Mouse (Mus musculus) thymus, adult 18-20 months (tissue): ENCODE data around the gene Tbxas1.

ENCODE experiments used
- DNase-seq, 2 experiments: peaks; one replicate each; pipeline ENCODE4 v3.0.0; 2022; ENCODE audit warnings: mixed read lengths in 2 of 2

Gene Tbxas1

DNA sequence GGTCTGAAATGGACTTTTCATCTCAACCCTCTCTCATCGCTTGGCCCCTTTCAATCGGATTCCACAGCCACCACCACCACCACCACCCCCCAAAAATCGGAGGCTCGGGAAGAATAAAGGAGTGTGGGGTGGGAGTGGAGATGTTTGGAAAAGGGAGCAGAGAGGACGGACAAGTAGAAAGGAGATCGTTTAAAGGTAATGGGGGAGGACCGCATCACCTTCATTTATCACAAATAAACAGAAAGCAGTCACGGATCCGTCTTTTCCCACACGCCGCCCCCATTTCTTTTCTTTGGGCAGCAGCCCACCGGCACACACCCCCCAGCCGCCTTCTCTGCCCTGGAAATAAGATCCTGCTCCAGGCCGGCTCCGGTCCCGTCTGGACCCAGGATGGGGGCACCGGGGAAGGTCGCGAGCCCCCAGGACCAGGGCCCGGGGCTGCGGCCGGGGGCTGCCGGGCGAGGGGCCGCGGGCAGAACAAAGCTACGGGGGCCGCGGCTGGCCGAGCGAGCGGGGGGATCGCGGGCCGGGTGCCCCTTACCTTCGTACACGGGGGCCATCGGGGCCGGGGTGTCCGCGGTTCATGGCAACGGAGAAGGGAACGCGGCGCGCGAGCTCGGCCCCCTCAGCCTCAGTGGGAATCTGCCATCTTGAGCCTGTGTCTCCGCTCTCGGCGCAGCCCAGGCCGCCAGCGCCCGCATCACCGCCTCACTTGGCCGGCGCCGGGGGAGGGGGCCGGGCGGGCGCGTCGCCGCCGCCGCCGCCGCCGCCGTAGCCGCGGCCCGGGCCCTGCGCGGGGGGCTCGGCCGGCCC lies at the start of gene Tbxas1:
Gene Tbxas1, plus strand, starts transcription at position 147 of the 813 bp plus-strand sequence.
- peak; percentile 33 to 35 for DNase-seq

DNA sequence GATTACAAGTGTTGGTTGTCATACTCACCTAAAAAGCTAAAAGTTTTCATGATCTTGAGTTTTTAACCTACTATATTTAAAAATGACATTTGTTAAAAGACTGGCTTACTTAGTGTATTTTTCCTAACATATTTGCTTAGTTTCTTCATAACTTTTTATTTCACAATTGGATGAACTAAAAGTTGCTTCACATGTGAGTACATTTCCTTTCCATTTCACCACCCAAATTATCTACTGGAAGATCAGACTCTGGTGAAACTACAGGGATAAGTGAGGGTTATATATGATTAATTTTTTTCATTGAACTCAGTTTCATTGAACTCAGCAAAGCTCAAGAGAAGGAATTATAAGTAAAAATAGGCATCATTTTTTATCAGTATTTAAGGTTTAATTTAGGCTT lies 49.3 kb upstream of the Tbxas1 start:
- DNase-seq = no peak

DNA sequence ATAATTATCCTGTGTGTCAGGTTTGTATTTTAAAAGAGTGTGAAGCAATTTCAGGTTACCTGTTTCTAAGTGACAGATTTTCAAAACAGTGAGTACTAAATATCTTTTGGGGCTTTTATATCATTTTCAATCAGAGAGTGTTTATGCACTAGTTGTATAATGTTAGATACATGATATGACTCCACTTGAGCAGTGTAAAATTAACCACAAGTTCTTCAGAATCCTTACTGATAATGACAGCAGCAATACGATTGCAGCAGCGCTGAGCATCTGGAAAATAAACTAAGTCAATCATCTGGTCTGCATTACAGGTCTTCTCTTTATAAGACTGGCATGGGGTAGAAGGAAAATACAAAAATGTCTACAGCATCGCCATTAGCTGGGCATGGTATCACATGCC lies 48.3 kb upstream of the Tbxas1 start:
- no peak for DNase-seq

DNA sequence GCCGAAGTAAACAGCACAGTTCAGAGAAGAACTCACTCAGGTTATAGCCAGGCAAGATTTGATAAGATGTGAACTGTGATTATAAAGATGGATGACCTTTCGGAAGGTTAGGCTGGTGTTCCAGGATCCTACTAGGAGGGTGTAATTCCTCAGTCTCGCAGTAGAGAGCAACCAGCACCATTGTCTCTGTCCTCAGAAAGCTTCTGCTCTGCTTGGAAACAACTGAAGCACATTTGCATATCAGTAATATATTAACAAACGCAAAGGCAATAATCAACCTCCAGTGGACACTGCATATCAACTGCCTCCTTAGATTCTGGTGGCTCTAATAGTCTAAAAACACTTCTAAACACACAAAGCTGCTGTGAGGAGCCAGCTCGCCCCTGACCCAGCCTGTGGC lies 47.8 kb upstream of the Tbxas1 start:
- DNase-seq = no peak

DNA sequence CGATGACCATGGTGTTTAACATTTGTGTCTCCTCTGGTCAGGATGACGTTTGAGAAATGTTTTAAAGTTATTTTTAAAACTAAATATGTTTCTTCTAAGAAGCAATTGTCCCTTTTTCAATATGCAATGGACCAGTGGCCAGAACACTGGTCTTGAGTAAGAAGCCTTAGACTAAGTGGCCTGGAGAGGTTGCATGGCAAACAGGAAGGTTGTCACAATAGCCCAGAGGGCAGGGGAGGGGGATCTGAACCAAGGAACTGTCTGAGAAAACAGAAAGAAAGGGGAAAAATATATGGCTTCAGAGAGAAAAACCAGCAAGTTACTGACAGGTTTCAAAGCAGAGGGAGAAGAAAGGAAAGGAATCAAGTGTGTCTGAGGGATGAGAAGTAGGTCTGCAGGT lies 47.0 kb upstream of the Tbxas1 start:
- no peak for DNase-seq

DNA sequence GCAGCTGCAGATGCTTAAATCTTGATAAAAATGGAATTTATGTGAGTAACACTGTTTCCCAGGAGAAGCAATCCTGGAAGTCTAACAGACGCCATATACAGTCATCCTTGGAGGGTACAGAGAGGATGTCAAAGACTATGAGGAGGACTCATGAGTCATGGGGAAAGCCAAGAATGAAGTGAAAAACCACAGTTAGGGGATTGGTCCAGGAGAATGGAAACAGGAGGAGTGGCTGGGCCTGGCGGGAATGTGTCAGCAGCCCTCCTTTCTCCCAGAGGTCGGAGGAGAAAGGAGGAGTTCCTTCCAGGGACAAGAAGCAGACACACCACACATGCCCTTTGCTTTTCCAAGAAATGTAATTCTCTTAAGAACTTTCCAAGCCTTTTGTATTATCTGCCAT lies 45.8 kb upstream of the Tbxas1 start:
- no peak for DNase-seq

DNA sequence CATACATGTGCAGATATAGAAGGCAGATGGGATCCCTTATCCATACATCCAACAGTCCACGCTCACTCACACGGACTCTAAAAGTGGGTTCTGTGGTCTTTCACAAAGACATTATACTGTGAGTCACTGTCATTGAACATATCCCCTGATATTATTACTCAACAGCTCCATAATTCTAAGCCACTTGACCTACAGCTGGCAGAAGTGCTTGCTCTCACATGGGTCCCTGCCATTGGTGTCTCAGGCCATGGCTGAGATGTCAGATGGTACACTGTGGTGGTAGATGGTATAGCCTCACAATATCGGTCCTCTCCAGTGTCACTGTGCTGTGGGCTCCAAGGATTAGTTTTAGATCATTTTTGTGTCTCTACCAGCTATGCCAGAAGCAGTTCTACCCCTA lies 41.5 kb upstream of the Tbxas1 start:
- DNase-seq = no peak

DNA sequence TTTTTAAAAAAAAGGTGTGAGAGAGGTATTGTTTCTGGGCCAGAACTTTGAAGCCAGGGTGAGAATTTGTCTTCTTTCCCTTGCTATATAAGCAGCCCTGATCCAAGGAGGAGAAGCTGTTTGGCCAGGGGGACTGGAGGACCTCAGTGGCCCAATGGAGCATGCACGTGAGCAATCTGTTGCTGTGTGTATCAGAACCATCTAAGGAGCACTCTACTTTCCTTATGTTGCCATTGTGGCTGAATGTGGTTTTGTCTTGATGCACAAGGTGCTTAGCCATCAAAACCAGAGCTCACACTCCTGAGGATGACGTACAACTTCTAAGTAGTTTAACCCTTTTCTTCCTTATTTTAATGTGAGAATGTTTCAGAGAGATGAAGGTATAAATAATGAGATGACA lies 40.5 kb upstream of the Tbxas1 start:
- DNase-seq = no peak

DNA sequence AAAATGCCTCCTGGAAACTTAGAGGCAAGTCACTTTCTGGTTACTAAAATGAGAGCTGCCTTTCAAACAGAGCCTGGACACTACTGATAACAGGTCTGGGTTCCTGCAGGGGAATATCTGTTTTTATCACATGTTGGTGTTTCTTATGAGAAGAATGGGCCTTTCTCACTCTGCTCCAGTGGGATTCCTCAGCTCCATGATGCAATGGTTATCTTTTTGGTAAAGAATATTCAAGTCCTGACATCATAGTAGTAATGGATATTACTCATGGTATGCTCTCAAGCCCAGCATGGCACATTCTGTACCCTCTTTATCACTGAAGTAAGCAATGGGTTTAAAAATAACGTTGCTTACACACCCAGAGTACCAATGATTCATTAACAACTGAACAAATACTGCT lies 40.0 kb upstream of the Tbxas1 start:
- DNase-seq = no peak

DNA sequence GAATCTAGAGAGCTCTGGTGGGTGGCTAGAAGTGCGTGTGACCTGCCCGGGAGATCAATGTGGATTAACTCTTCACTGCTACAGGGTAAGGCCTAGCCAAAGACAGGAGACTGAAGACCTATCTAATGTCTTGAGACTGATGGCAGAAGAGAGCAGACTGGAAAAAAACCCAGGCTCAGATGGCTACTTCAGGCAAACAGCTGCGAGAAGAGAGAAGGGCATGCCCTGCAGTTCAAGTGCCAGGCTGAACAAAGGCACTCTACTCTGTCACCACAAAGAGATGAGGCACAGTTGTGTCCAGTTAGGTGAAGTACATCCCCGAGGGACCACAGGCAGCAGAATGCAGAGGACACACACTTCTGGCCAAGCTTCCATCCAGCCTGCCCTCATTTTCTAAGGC lies 37.1 kb upstream of the Tbxas1 start:
- DNase-seq = no peak

DNA sequence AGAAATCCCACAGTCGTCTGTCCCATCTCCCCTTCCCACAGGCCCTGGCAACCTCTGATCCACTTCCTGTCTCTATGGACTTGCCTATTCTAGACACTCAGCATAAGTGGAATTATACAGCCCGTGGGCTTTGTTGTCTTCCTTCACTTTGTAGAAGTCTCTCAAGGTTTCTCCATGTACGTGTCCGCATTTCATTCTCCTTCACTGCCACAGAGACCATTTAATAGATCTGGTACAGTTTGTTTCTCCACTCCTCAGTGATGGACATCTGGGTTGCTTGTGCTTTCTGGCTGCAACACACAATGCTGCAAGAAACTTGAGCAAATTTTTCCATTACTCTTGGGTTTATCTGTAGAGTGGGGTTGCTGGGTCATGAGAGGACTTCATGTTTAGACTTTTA lies 35.3 kb upstream of the Tbxas1 start:
- no peak for DNase-seq

DNA sequence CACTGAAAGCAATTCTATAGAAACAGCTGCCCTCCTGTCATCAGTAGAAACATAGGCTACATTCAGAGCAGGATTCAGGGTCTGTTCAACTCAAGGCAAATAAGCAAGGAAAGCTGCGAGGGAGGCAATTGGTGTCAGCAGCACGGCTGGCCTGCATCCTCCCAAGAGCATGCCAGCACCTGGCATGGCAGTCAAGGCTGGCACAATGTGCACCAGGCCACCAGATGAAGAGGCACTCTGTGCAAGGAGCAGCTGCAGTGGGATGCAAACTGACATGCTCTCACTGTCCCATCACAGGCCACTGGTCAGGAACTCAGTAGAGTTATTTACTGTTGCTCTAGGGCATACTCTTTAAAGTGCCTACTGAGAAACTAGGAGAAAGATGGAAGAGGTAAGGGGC lies 34.8 kb upstream of the Tbxas1 start:
- no peak for DNase-seq

DNA sequence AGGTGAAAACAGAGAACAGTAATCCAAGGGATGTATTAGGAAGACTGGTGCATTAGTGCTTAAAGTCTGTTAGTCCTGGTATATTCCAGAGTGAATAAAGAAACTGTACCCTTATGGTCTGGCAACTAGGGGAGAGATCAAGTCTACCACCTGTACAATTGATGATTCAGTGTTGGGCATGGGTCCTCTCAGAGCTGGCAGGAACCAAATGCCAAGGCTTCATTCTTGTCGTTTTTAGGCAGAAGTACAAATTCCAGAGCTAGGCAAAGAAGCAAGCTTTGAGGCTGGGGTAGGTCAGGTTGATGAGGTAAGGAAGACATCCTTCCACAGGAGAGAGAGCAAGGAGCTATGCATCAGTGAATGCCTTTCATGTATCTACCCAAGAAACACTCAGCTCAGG lies 34.4 kb upstream of the Tbxas1 start:
- DNase-seq = no peak

DNA sequence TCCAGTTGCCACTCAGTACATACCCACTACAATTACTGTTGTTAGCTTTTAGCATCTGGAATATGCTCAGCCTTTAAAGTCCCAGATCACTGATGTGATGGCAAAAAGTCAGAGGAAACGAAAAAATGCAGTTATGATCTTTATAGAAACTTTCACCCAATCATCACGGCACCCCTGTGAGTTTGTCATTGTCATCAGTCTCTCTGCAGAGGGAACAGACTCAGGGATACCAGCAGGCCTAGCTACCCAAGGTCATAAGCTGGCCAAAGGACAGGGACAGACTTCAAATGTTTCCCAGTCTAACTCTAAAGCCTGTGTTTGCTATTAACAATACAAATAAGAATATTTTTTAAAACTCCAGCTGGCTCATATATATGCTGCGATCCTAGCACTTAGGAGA lies 33.7 kb upstream of the Tbxas1 start:
- DNase-seq = no peak

DNA sequence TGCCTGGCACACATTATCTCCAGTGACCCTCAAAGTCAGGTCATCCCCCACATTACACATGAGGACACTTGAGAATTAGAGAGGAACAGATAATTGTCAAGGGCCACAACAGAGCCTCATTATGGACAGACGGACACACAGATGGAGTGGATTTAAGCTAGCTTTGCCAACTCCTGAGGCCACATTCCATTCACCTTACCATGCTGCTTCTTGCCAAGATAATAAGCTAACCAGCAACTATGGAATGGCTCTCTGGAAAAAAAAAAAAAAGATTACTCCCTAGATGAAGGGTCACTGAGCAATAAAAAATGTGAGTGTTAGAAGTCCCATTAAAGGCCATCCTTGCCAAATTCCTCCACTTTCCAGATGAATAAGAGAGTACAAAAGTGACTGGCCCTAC lies 30.1 kb upstream of the Tbxas1 start:
- no peak for DNase-seq

DNA sequence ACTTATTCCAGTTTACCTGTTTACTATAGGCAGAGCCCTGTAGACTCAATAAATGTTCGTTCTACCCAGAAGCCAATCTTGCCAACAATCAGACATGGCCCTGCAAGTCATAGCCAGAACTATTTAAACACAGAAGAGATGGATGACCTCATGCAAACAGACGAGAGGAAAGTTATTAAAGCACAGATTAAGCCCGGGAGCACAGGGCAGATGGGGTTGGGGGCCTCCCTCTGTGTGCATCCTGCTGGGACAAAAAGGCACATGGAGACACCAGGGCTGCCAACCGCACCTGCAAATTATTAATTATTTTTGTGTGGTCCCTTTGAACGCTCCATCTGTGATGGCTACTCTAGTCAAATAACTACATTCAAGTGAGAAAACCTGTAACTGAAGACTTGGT lies 29.3 kb upstream of the Tbxas1 start:
- DNase-seq = no peak

DNA sequence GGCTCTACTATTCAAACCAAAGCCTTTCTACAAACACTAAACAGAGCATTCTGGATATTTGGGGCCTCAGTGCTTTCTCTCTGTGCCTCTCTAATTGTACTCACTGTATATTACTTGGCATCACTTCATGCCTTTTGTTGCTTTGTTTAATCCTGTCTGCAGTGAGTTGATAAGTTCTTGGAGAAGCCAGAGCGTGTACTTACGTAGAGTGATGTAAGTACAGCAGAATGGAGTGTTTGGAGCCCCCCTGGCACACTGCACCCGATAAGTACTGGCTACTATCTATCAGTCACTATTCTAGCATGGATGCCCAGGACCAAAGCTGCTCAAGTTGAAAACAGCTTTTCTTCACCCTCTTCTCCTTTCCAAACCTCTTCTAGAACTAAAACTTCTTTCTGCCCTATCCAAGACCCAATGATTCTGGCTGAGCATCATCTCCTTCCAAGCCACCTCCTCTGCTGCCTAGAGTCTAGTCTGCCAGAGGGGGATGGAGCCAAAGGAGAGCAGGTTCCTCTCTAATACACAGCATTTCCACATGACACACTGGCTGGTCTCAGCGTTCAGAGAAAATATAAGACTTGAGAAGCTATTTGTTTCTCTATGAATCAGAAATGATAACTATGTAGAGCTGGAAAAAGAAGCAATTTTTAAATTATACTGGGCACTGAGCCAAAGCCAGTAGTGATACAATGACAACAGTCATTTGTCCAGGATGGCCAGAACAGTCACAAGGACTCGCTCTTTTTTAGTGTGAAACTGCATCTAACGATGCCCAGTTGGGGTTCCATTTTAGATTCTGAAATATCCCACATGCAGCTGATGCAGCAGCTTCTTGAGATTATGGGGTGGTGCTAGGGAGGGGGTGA lies 28.6 kb upstream of the Tbxas1 start:
- DNase-seq = no peak

DNA sequence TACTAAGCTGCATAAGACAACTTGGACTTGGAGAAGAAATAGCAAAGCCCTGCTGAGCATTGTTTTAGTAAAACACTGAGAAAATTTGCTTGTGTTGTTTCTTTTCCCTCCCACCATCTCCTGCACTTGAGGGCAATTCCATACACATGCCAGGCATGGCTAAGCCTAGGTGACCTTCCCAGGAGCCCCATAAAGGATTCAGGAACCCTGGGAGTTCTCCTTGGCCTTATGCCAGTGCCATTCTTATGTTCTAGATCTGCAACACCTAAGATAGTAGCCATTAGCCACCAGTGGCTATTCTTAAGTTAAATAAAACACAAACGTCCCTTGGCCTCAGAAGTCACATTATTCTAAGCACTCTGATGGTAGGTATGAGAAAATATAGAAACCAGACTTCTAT lies 27.8 kb upstream of the Tbxas1 start:
- DNase-seq = no peak

DNA sequence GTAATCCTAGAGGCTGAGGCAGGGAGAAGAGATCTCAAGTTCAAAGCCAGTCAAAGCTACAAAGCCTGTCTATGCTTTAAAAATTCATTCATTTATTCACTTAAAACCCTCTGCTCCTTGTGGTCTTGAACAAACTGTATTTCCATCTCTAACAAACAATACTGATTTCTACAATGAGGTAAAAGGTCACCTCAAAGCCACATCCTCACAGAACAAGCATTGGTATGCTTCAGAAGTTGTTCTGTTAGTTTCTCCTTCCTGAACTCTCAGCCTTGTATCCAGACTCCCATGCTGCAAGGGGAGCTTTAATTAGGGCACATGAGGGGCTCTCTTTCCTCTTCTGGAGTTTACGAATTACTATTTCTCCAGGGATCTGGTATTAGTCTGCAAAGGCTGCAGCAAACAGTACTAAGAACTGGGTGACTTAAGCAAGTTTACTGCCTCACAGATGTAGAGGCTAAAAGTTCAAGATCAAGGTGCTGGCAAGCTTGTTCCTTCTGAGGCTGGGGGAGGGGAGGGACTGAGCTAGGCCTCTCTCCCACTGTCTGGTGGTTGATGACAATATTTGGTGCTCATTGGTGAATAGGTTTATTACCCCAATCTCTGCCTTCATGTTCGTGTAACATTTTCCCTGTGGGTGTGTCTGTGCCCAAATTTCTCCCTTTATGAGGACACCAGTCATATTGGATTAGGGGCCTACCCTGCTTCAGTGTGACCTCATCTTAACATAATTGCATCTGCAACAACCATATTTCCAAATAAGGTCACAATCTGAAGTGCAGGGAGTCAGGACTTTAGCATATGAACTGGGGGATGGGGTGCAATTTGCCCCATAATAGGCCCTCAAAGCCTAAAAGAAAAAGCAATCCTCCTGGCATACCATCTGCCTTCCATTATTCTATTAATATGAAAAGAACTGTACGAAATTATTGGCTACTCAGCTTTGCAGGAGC lies 27.0 kb upstream of the Tbxas1 start:
- DNase-seq = no peak

DNA sequence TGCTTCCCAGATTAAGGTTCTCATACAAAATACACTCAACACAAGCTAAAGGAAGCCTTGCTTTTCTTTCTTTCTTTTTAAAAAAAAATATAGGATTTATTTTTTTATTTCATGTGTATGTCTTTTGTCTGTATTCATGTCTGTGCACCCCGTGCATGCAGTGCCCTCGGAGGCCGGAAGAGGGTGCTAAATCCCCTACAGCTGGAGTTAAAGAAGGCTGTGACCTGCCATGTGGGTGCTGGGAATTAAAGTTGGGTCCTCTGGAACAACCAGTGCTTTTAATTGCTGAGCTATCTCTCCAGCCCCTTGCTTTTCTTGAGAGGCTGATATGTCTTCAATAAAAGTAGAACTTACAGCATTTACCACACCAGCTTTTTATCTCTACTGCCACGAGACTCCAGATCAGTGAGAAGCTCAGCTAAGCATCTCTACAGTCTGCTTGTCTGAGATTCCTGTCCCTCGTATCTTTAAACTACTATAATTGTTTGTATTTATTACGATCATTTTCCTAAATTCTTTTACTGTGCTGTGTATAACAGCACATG lies 24.4 kb upstream of the Tbxas1 start:
- no peak for DNase-seq

DNA sequence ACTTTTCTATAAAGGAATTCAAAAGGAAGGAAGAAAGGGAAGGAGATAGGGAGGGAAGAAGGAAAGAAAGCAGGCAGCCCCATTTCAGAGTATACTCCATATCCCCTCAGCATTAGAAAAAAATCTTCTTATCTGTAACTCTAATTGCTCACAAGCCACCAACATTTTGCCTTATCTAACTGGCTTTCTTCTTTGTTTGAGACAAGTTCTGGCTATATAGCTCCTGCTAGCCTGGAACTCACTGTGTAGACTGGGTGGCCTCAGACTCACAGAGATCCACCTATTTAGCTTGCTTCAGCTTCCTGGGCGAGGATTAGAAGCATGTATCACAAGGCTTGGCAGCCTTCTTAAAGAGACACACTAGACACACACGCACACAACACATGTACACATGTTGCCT lies 23.5 kb upstream of the Tbxas1 start:
- DNase-seq = no peak

DNA sequence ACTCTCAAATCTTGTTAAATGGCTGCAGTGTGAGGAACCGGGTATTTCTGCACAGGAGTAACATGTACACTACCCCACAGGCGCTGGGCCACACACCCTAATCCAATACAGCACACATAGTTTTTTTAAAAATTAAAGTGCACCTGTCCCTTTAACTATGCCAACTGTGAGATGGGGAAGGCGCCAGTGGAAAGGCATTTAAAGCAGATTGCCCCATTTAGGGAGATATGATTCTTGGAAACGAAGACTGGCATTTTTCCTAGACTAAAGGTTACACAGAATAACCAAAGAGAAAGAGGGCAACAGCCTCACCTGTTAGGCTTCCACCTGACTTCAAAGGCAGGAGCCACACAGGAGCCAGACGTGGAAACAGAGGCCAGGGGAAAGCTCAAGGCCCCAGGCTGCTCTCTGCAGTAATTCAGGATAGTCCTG lies 21.6 kb upstream of the Tbxas1 start:
- no peak for DNase-seq

DNA sequence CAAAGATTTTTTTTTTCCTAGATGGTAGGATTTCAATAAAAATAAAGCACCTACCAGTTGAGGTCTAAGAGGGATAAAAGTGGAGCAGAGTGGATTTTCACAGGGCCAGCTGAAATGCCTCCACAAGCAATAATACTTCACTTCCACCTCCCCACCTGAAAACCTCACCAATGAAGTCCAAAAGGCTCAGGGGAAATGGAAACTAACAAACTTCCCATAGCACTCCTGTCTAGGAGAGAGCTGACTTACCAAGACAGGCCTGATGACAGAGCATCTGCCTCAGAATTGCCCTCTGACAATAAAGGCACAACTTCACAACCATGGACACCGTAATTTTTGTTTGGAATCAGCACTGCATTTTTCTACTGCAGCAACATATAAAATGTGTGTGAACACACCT lies 15.4 kb upstream of the Tbxas1 start:
- no peak for DNase-seq
